Mouse (Mus musculus) limb, embryonic 11.5 days (tissue): ENCODE results near the gene Sun3. TPM values are rescaled to one million over a fixed set of nuclear protein-coding genes. Genes with fewer than 3 reads are reported as not detected.

ENCODE experiments used
- ATAC-seq: fragments of 200-750 bp; cut with Nextera tagmentation; 2 replicates; pipeline ENCODE4 v1.8.0; 2017; ENCODE audit warnings: low read depth; ENCODE audit not compliant: insufficient number of reproducible peaks, low FRiP score, low TSS enrichment
- DNase-seq: peaks from one replicate; pipeline ENCODE4 v3.0.0-alpha.2; 2015; ENCODE audit warnings: low spot score
- H3K27ac ChIP-seq: fragments of 300-500 bp; sonication (generic); replicated peaks from 2 replicates; pipeline ENCODE4 v1.5.1; 2014; ENCODE audit warnings: low read depth, mild to moderate bottlenecking, low read length
- H3K27me3 ChIP-seq: fragments of 300-500 bp; sonication (generic); 2 replicates; pipeline ENCODE4 v1.6.1; 2014; ENCODE audit warnings: mild to moderate bottlenecking, low read length, mixed read lengths; ENCODE audit not compliant: control insufficient read depth, insufficient read depth
- H3K36me3 ChIP-seq: fragments of 300-500 bp; sonication (generic); 2 replicates; pipeline ENCODE4 v1.6.1; 2014; ENCODE audit warnings: mild to moderate bottlenecking, low read length, moderate library complexity, mixed read lengths; ENCODE audit not compliant: control insufficient read depth, insufficient read depth
- H3K4me1 ChIP-seq: fragments of 300-500 bp; sonication (generic); 2 replicates; pipeline ENCODE4 v1.6.1; 2014; ENCODE audit warnings: low read length, mixed read lengths; ENCODE audit not compliant: control insufficient read depth, insufficient read depth
- H3K4me2 ChIP-seq: fragments of 300-500 bp; sonication (generic); 2 replicates; pipeline ENCODE4 v1.6.1; 2014; ENCODE audit warnings: low read depth, mild to moderate bottlenecking, moderate library complexity; ENCODE audit not compliant: severe bottlenecking
- H3K4me3 ChIP-seq: fragments of 300-500 bp; sonication (generic); 2 replicates; pipeline ENCODE4 v1.5.1; 2014; ENCODE audit warnings: low read depth, low read length
- H3K9ac ChIP-seq: fragments of 300-500 bp; sonication (generic); 2 replicates; pipeline ENCODE4 v1.6.1; 2014; ENCODE audit warnings: mild to moderate bottlenecking, low read length
- H3K9me3 ChIP-seq: fragments of 300-500 bp; sonication (generic); 2 replicates; pipeline ENCODE4 v1.6.1; 2016; ENCODE audit warnings: low read length; ENCODE audit not compliant: control insufficient read depth
- WGBS: fragments of 180-500 bp; shearing (Covaris S2); extraction: QIAGEN DNeasy Blood & Tissue Kit; methylation state at CpG from one replicate; pipeline ENCODE4 v1.1.7; 2014; 5-methylcytosine and 5-hydroxymethylcytosine counted together
- polyA plus RNA-seq: library from polyadenylated mRNA; unstranded; fragments of >200 nt; fragmentation: Nextera tagmentation; extraction: Ambion mirVana; gene quantifications from 2 replicates; pipeline ENCODE4 v1.2.1, GENCODE M21; 2014

The Sun3 gene
- polyA plus RNA-seq, 1 experiment from 2014 or later: not detected

- Histone ChIP-seq H3K9ac (no peak overlapping the region), H3K27me3 (peaks cover 12% of the 10 kb centered on the region; the same call in 1 of the 2 replicates), H3K36me3 (no peaks in the 10 kb centered on the region), H3K4me3 (no peak overlapping the region), H3K9me3 (no peaks in the 10 kb centered on the region), H3K4me1 (no peaks in the 10 kb centered on the region), H3K4me2 (no peak overlapping the region), H3K27ac (no peak overlapping the region)
- DNase-seq: no peak
- WGBS: 85% methylated on average over 5 of the region's 5 CpGs
- ATAC-seq: no peak
These were observed 1.7 kb downstream of the Sun3 start for GRCm38 (mm10) chr11:9047044-9047443.

- Histone ChIP-seq H3K4me2 (no peak overlapping the region), H3K4me3 (no peak overlapping the region), H3K27me3 (peaks cover 12% of the 10 kb centered on the region; the same call in 1 of the 2 replicates), H3K36me3 (no peaks in the 10 kb centered on the region), H3K4me1 (no peaks in the 10 kb centered on the region), H3K9me3 (no peaks in the 10 kb centered on the region), H3K27ac (no peak overlapping the region), H3K9ac (no peak overlapping the region)
- no peak for DNase-seq
- ATAC-seq: no peak
- WGBS: 82% methylated on average over 2 of the region's 2 CpGs
These were observed 2.2 kb downstream of the Sun3 start for GRCm38 (mm10) chr11:9046546-9046945.

DNA sequence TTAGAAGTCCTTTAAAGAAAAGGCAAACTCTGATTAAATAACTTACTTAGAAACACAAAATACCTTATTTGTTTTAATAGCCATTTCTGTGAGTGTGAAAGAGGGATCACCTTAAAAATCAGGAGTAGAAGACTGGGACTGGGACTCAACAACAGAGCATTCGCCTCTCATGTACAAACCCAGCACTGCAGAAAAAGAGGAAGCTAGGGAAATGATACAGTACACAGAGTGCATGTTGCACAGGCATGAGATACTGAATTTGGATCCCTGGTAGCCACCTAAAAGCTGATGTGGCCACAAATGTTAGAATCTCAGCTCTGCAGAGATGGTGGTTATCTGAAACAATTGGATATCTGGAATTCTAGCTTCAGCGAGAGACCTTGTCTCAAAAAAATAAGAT is 17.3 kb downstream of the Sun3 start:
- 87% methylated on average over 2 of the region's 2 CpGs for WGBS

DNA sequence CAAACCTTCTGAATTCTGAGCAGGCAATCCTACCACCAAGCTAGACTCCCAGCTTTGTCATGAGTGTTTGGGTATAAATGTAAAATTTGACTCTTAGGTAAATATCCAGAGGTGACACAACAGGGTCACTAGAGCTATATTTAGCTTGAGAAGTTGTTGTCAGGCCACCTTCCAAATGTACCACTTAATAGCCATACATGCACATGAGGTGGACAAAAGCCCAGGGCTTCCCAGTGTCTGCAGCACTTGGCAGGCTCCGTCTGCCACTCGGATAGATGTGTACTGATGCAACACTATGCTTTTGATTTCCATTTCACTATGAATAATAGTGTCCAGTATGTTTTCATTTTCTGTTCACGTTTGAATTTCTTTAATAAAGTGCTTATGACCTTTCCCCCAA is 23.6 kb downstream of the Sun3 start:
- H3K9ac ChIP-seq: no peak overlapping the region
- WGBS: 74% methylated on average over 3 of the region's 3 CpGs
- H3K4me3 ChIP-seq: no peak overlapping the region
- H3K4me2 ChIP-seq: no peak overlapping the region
- ATAC-seq: no peak
- no peaks in the 10 kb centered on the region for H3K4me1 ChIP-seq
- no peaks in the 10 kb centered on the region for H3K27me3 ChIP-seq
- DNase-seq: no peak
- no peaks in the 10 kb centered on the region for H3K9me3 ChIP-seq
- no peaks in the 10 kb centered on the region for H3K36me3 ChIP-seq
- H3K27ac ChIP-seq: no peak overlapping the region

More for the DNA sequence above, 17.3 kb downstream of the Sun3 start:
- H3K27me3 ChIP-seq: no peaks in the 10 kb centered on the region
- H3K36me3 ChIP-seq: no peaks in the 10 kb centered on the region
- H3K9me3 ChIP-seq: no peaks in the 10 kb centered on the region
- H3K9ac ChIP-seq: no peak overlapping the region
- no peak overlapping the region for H3K4me2 ChIP-seq
- H3K4me1 ChIP-seq: no peaks in the 10 kb centered on the region
- H3K4me3 ChIP-seq: no peak overlapping the region
- no peak for ATAC-seq
- H3K27ac ChIP-seq: no peak overlapping the region
- DNase-seq: no peak

GRCm38 (mm10) chr11:9024782-9025181 is 24.0 kb downstream of the Sun3 start:
- no peak for DNase-seq
- no peaks in the 10 kb centered on the region for H3K36me3 ChIP-seq

GRCm38 (mm10) chr11:9020207-9020606 is 28.6 kb downstream of the Sun3 start:
- H3K36me3 ChIP-seq: no peaks in the 10 kb centered on the region
- H3K27ac ChIP-seq: no peak overlapping the region
- no peak overlapping the region for H3K9ac ChIP-seq
- H3K9me3 ChIP-seq: no peaks in the 10 kb centered on the region
- WGBS: 93% methylated on average over 5 of the region's 5 CpGs
- H3K4me2 ChIP-seq: no peak overlapping the region
- H3K4me1 ChIP-seq: no peaks in the 10 kb centered on the region
- H3K4me3 ChIP-seq: no peak overlapping the region
- ATAC-seq: no peak
- no peaks in the 10 kb centered on the region for H3K27me3 ChIP-seq
- no peak for DNase-seq

More at GRCm38 (mm10) chr11:9024782-9025181, 24.0 kb downstream of the Sun3 start:
- H3K27me3 ChIP-seq: no peaks in the 10 kb centered on the region
- no peak overlapping the region for H3K4me2 ChIP-seq
- H3K4me3 ChIP-seq: no peak overlapping the region
- ATAC-seq: no peak
- no peak overlapping the region for H3K27ac ChIP-seq
- 81% methylated on average over 7 of the region's 7 CpGs for WGBS
- H3K9me3 ChIP-seq: no peaks in the 10 kb centered on the region
- no peak overlapping the region for H3K9ac ChIP-seq
- H3K4me1 ChIP-seq: no peaks in the 10 kb centered on the region

DNA sequence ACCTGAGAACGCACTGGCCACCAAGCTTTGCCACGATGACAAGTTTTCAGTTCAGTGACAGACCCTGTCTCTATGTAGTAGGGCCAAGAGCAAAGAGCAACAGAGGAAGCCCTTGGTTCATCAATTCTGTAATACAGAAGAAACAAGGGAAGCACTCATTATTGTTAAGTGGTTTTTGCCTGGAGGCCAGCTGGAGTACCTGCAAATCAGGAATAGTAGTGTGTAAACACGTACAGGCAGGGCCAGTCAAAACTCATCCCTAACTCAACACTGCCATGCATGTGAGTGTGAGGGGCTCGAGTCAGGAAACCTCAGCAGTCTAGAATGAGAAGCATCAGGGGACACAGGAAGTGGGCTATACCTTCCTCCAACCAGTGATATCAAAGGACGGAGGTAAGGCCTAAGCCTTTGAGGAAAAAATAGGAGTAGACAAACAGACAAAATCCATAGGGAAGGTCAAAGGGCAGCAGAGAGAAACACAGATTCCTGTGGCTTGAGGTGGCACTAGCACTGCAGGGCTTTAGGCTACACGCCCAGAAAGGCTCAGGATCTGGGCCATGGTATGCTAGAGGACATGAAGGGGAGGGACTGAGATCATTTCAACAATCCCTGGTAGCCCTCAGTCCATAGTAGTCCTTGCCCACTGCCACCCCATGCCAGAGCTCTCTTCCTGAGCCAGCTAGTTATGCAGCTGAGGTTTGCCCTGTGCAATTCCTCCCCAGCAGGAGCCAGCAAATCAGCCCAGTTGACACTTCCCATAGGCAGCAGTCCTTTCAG is 30.1 kb downstream of the Sun3 start:
- Histone ChIP-seq H3K4me1 (no peaks in the 10 kb centered on the region), H3K4me2 (no peak overlapping the region), H3K27me3 (no peaks in the 10 kb centered on the region), H3K27ac (no peak overlapping the region), H3K4me3 (no peak overlapping the region), H3K9ac (no peak overlapping the region), H3K9me3 (no peaks in the 10 kb centered on the region), H3K36me3 (no peaks in the 10 kb centered on the region)
- WGBS: 73% methylated on average over 6 of the region's 6 CpGs
- ATAC-seq: no peak
- DNase-seq: no peak

DNA sequence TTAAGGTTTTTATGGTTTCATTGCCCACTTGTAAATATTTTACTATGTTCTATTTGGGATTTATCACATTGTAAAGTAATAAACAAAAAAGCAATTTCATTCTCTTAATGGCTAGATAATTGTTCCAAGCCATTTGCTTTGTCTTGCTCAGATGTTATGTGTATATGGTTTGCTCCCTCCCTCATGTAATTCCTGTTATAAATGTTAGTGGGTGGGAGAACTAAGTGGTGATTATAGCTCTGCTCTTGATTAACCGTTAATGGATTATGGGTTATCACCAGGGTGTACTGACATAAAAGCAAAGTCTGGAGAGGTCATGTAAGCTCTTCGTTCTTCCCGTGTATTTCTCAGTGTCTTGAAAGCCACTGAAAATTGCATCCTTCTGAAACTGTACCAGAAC is 34.1 kb downstream of the Sun3 start:
- 56% methylated on average over 3 of the region's 3 CpGs for WGBS
- H3K9ac ChIP-seq: no peak overlapping the region
- no peak overlapping the region for H3K4me2 ChIP-seq
- no peaks in the 10 kb centered on the region for H3K36me3 ChIP-seq
- no peak for ATAC-seq
- peaks cover 2% of the 10 kb centered on the region; the same call in 1 of the 2 replicates for H3K4me1 ChIP-seq
- H3K27ac ChIP-seq: no peak overlapping the region
- H3K27me3 ChIP-seq: no peaks in the 10 kb centered on the region
- no peak for DNase-seq
- H3K4me3 ChIP-seq: no peak overlapping the region
- no peaks in the 10 kb centered on the region for H3K9me3 ChIP-seq
